Mouse (Mus musculus) hindbrain, embryonic 11.5 days (tissue): Measurements from ENCODE around the gene Fgd2. TPM values are rescaled to one million over a fixed set of nuclear protein-coding genes. Genes with fewer than 3 reads are reported as not detected.
A peak's percentile ranks its signal among the peaks of the same experiment; 100 is the strongest.

Experiments
- ATAC-seq: fragments of 200-750 bp; cut with Nextera tagmentation; 2 replicates; pipeline ENCODE4 v1.8.0; 2017; ENCODE audit warnings: mild to moderate bottlenecking, moderate TSS enrichment, moderate library complexity; ENCODE audit not compliant: low FRiP score
- DNase-seq: peaks from one replicate; pipeline ENCODE4 v3.0.0-alpha.2; 2015; ENCODE audit warnings: low spot score
- H3K27ac ChIP-seq: fragments of 300-500 bp; sonication (generic); 2 replicates; pipeline ENCODE4 v1.5.1; 2014; ENCODE audit warnings: mild to moderate bottlenecking, low read depth, low read length
- H3K27me3 ChIP-seq: fragments of 300-500 bp; sonication (generic); 2 replicates; pipeline ENCODE4 v1.6.1; 2014; ENCODE audit warnings: mild to moderate bottlenecking, low read length, moderate library complexity, mixed read lengths; ENCODE audit not compliant: control insufficient read depth, insufficient read depth
- H3K36me3 ChIP-seq: fragments of 300-500 bp; sonication (generic); 2 replicates; pipeline ENCODE4 v1.6.1; 2014; ENCODE audit warnings: mild to moderate bottlenecking, low read length, moderate library complexity, mixed read lengths; ENCODE audit not compliant: control insufficient read depth, insufficient read depth
- H3K4me1 ChIP-seq: fragments of 300-500 bp; sonication (generic); replicated peaks from 2 replicates; pipeline ENCODE4 v1.6.1; 2014; ENCODE audit warnings: low read length, mixed read lengths; ENCODE audit not compliant: control insufficient read depth, insufficient read depth
- H3K4me2 ChIP-seq: fragments of 300-500 bp; sonication (generic); replicated peaks from 2 replicates; pipeline ENCODE4 v1.6.1; 2014; ENCODE audit warnings: mild to moderate bottlenecking, low read depth, low read length
- H3K4me3 ChIP-seq: fragments of 300-500 bp; sonication (generic); 2 replicates; pipeline ENCODE4 v1.5.1; 2014; ENCODE audit warnings: low read depth, low read length
- H3K9ac ChIP-seq: fragments of 300-500 bp; sonication (generic); 2 replicates; pipeline ENCODE4 v1.6.1; 2014; ENCODE audit warnings: low read depth, low read length
- H3K9me3 ChIP-seq: fragments of 300-500 bp; sonication (generic); 2 replicates; pipeline ENCODE4 v1.6.1; 2016; ENCODE audit warnings: low read length; ENCODE audit not compliant: control insufficient read depth
- WGBS: fragments of 180-500 bp; shearing (Covaris S2); extraction: QIAGEN DNeasy Blood & Tissue Kit; methylation state at CpG from one replicate; pipeline ENCODE4 v1.1.7; 2014; 5-methylcytosine and 5-hydroxymethylcytosine counted together
- polyA plus RNA-seq: library from polyadenylated mRNA; unstranded; fragments of >200 nt; fragmentation: Nextera tagmentation; extraction: Ambion mirVana; gene quantifications from 2 replicates; pipeline ENCODE4 v1.2.1, GENCODE M21; 2014

Gene Fgd2
- polyA plus RNA-seq, 1 experiment from 2014 or later: 4.2 TPM

GRCm38 (mm10) chr17:29406077-29406476, 45.4 kb downstream of the Fgd2 start:
- no peak overlapping the region for H3K9ac ChIP-seq
- no peaks in the 10 kb centered on the region for H3K4me1 ChIP-seq
- H3K4me3 ChIP-seq: no peak overlapping the region
- no peak overlapping the region for H3K27ac ChIP-seq
- ATAC-seq (no peak), DNase-seq (no peak)
- no peaks in the 10 kb centered on the region for H3K27me3 ChIP-seq
- H3K9me3 ChIP-seq: no peaks in the 10 kb centered on the region
- H3K36me3 ChIP-seq: no peaks in the 10 kb centered on the region
- 40% methylated on average over 6 of the region's 6 CpGs for WGBS
- H3K4me2 ChIP-seq: no peak overlapping the region

DNA sequence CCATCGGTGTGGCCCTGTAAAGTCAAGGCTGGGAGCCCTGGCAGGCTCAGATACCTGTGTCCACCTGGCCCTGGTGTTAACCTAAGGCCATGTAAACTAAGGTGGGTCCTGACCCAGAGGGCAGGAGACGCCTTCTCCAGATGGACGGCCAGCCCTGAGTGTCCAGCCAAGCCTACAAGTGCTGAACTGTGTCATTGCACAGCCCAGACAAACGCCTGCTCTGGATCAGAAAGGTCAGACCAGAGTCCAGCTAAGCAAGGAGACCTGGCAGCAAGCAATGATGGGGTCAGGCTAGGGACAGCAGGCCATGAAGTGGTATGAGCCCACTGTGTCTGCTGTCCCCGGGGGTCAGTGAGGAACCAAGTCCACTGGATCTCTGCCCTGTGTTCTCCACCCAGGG, 46.7 kb downstream of the Fgd2 start:
- Histone ChIP-seq H3K36me3 (no peaks in the 10 kb centered on the region), H3K4me1 (no peaks in the 10 kb centered on the region), H3K27ac (no peak overlapping the region), H3K27me3 (no peaks in the 10 kb centered on the region), H3K9ac (no peak overlapping the region), H3K4me2 (no peak overlapping the region), H3K9me3 (no peaks in the 10 kb centered on the region), H3K4me3 (no peak overlapping the region)
- DNase-seq (no peak), ATAC-seq (no peak)
- WGBS: 81% methylated on average over 5 of the region's 5 CpGs

GRCm38 (mm10) chr17:29408364-29408763, 47.6 kb downstream of the Fgd2 start:
- no peaks in the 10 kb centered on the region for H3K4me1 ChIP-seq
- DNase-seq: no peak
- H3K4me3 ChIP-seq: no peak overlapping the region
- no peak overlapping the region for H3K27ac ChIP-seq
- no peaks in the 10 kb centered on the region for H3K9me3 ChIP-seq
- no peaks in the 10 kb centered on the region for H3K36me3 ChIP-seq
- no peaks in the 10 kb centered on the region for H3K27me3 ChIP-seq
- WGBS: 96% methylated on average over 13 of the region's 13 CpGs
- no peak overlapping the region for H3K9ac ChIP-seq
- no peak overlapping the region for H3K4me2 ChIP-seq
- ATAC-seq: no peak

- no peak overlapping the region for H3K4me2 ChIP-seq
- no peak overlapping the region for H3K27ac ChIP-seq
- no peaks in the 10 kb centered on the region for H3K4me1 ChIP-seq
- no peaks in the 10 kb centered on the region for H3K27me3 ChIP-seq
- WGBS: 74% methylated on average over 5 of the region's 5 CpGs
- no peaks in the 10 kb centered on the region for H3K9me3 ChIP-seq
- H3K4me3 ChIP-seq: no peak overlapping the region
- no peak overlapping the region for H3K9ac ChIP-seq
- H3K36me3 ChIP-seq: no peaks in the 10 kb centered on the region
- no peak for DNase-seq
- no peak for ATAC-seq
These were observed 49.2 kb downstream of the Fgd2 start for GRCm38 (mm10) chr17:29409800-29410343.

DNA sequence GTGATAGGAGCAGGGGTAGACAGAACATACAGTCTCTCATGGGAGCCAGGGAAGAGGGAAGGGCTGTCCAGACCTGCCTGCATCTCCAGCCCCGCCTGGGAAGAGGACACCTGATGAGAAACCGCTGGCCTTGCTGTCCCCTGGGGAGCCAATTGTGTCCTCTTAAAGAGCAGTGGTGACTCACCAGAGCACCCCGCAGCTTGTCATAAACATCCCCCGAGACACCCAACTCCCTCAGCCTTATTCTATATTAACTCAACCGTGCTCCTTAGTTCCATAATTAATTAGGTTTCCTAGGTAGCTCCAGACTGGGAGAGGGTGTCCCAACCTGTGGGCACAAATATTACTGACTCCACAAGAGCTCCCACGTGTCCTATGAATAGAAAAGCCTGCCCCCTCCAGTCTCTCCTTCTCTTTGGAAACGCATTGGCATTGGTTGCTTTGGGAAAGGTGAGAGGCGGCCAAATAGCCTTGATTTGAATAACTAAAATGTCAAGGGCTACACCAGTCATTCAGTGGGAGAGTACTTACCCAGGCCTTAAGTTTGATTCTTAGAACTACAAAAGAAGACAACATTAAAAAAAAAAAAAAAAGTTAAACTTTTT, 51.2 kb downstream of the Fgd2 start:
- H3K27me3 ChIP-seq: no peaks in the 10 kb centered on the region; the same call in 1 of the 2 replicates
- H3K4me1 ChIP-seq: peaks cover 2% of the 10 kb centered on the region; the same call in 1 of the 2 replicates
- no peak for DNase-seq
- no peak overlapping the region for H3K9ac ChIP-seq
- H3K9me3 ChIP-seq: no peaks in the 10 kb centered on the region
- H3K36me3 ChIP-seq: no peaks in the 10 kb centered on the region
- no peak for ATAC-seq
- H3K27ac ChIP-seq: no peak overlapping the region
- WGBS: 38% methylated on average over 8 of the region's 8 CpGs
- H3K4me3 ChIP-seq: no peak overlapping the region
- no peak overlapping the region for H3K4me2 ChIP-seq

DNA sequence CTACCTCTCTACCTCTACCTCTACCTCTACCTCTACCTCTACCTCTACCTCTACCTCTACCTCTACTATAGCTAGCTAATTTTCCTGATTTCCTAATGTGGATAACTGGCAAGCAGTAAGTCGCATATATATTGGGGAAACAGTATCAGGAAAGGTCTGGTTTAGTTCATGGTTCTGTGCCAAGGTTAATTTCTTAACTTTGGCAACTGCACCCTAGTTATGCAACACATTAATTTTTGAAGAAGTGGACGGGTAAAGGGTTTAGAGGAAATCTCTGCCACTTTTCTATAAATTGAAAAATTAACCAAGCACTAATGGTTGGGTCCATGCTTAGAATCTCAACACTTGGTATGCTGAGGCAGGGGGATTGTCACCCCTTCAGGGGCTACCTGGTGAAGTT, 53.9 kb downstream of the Fgd2 start:
- DNase-seq: no peak
- Histone ChIP-seq H3K27me3 (no peaks in the 10 kb centered on the region; the same call in 1 of the 2 replicates), H3K36me3 (no peaks in the 10 kb centered on the region), H3K4me1 (peaks cover 2% of the 10 kb centered on the region; the same call in 1 of the 2 replicates), H3K4me2 (no peak overlapping the region), H3K4me3 (no peak overlapping the region), H3K9me3 (no peaks in the 10 kb centered on the region), H3K9ac (no peak overlapping the region), H3K27ac (no peak overlapping the region)
- no peak for ATAC-seq
- WGBS: 92% methylated on average over 2 of the region's 2 CpGs

DNA sequence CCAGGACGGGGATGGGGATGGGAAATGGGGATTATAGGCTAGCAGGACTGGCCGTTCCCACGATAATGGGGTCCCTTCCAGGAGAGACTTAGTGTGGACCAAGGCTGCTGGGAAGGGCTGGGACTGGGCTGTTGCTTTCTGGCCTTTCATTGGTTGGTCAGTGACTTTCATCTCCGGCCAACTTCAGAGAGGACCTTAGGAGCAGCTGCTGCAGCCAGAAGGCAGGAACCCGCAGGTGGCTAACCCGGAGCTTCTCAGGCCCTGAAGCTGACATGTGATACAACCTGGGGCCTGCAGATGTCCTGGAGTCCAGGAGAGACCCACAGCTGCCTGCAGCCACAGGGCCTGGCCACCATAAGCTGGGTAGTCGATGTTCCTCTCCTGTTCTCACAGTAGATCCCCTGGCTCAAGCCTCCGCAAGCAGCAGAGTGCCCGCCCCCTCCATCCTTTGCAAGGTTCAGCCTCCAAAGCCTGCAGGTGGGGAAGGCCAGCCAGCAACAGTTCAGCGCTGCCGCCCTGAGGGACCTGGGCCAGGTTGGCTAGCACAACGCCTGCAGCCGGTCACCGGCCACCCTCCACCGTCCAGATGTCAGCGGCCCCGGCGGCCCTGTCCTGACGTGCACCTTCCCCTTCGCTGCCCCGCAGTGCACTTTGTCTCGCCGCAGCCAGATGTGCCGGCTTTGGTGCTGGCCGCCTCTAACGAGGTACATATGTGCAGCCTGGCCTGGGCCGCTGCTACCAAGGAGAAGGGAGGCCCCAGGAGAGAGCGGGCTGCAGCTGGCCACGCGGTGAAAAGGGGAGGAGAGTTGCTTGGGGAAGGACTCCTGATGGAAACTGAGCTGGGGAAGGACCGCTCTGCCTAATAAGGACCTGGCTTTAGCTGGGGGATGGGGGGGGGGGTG, 55.3 kb downstream of the Fgd2 start:
- Histone ChIP-seq H3K4me3 (0 out of 2 replicates have a peak overlapping the region, but pooled peaks have one; percentile 13), H3K36me3 (no peaks in the 10 kb centered on the region), H3K4me2 (peak overlapping the region; percentile 32), H3K27ac (peak overlapping the region; percentile 67), H3K4me1 (peaks cover 2% of the 10 kb centered on the region; the same call in 1 of the 2 replicates), H3K9ac (0 out of 2 replicates have a peak overlapping the region, but pooled peaks have one; percentile 19), H3K27me3 (no peaks in the 10 kb centered on the region; the same call in 1 of the 2 replicates), H3K9me3 (no peaks in the 10 kb centered on the region)
- DNase-seq: peak; percentile 75
- peak; percentile 51; the same call in 1 of the 2 replicates for ATAC-seq
- WGBS: 10% methylated on average over 30 of the region's 31 CpGs

DNA sequence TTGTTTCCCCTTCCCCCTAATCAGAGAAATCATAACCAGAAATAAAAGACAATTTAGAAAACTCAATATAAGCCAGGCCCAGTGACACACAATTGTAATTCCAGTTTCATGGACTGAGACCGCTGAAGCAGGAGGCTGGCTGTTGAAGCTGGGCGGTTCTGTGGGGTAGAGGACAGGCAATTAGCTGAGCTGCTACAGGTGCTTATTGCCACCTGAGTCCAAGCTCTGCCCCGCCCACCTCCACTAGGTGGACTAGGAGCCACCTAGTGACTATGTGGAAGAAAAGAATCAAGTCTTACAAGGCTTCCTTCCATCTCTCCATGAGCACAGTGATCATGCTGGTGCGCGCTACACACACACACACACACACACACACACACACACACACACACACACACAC, 56.0 kb downstream of the Fgd2 start:
- no peaks in the 10 kb centered on the region for H3K36me3 ChIP-seq
- no peak overlapping the region for H3K4me3 ChIP-seq
- 45% methylated on average over 5 of the region's 5 CpGs for WGBS
- no peak for ATAC-seq
- H3K27ac ChIP-seq: no peak overlapping the region
- no peak overlapping the region for H3K4me2 ChIP-seq
- no peaks in the 10 kb centered on the region; the same call in 1 of the 2 replicates for H3K27me3 ChIP-seq
- H3K9me3 ChIP-seq: no peaks in the 10 kb centered on the region
- peak; percentile 54 for DNase-seq
- no peak overlapping the region for H3K9ac ChIP-seq
- H3K4me1 ChIP-seq: peaks cover 2% of the 10 kb centered on the region; the same call in 1 of the 2 replicates
